Mouse (Mus musculus): Measurements from ENCODE around the gene Ndufv3. TPM values are rescaled to one million over a fixed set of nuclear protein-coding genes. Genes with fewer than 3 reads are reported as not detected.

Ndufv3 gene
- 189 and 198 TPM in 2 replicates for total RNA-seq (2012; rRNA removed)
- 1,000 to 10,000 TPM in 1 of 2 experiments, 100 to 1,000 TPM in 1; 158 to 1,046 TPM for polyA plus RNA-seq (2012; ENCODE audit: insufficient read depth in 1 of 2, insufficient read length in 2 of 2, low read depth in 1 of 2, low replicate concordance in 2 of 2, missing spikeins in 1 of 2)

DNA sequence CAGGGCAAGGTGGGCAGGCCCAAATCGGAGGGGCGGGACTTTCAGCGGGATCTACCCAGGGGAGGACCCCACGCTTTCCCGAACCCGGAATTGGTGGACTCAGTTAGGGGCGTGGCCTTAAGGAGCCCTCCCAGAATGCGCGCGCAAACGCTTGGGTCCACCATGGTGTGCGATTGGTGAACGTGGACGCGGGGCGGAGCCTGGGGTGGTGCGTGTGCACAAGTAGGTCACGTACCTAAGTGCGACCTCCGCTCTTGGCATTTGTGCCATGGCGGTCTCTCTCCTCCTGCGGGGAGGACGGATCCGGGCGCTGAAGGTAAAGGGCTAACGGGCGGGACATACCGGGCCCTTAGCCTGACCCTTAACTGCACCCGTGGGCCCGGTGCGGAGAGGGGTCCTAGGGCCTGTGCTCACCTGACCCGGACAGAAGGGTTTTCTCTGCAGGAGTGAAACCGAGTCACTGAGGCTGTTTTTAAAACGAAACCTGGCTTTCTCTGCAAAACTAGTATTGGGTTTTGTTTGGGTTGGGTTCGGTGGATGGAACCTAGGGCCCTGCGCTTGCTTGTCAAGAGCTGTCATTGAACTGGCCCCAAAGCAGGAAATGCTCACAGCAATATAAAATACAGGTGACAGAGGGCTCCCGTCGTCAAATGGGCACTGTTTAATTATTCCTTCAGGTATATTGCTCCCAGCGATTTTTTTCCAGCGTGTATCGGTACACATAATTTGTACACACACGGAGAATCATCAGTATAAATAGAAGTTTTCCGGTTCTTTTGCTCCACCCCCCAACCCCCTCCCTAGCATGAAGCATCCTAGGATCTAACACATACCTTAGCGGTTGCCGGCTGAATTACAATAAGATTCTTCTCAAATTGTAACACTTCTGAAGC is at the start of gene Ndufv3, which contains the start of gene Wdr4:
Gene Ndufv3, plus strand, starts transcription at position 170 of the 893 bp plus-strand sequence.
Gene Wdr4, minus strand, starts transcription at position 35 of the 893 bp plus-strand sequence.
- Histone ChIP-seq H3K9ac (ENCODE audit: control insufficient read depth, low read depth, low read length, poor library complexity, severe bottlenecking) (peak within 1 kb of the TSS; percentile 82), H3K9me3 (replicated peaks; ENCODE audit: insufficient read depth, low read length) (no peaks in the 10 kb centered on the region), H3K79me2 (ENCODE audit: control insufficient read depth, insufficient read depth, low read length, poor library complexity) (peaks cover 2% of the 10 kb centered on the region; the same call in 1 of the 2 replicates), H3K27ac (ENCODE audit: control insufficient read depth, low read depth, low read length) (peak within 1 kb of the TSS; percentile 51), H3K4me3 (ENCODE audit: control insufficient read depth in 1 of 2, insufficient read depth in 1 of 2, low read depth in 2 of 2, low read length in 2 of 2) (peak within 1 kb of the TSS; percentile 81 to 93), H3K4me1 (ENCODE audit: control insufficient read depth in 1 of 2, insufficient read depth in 2 of 2, low read length in 2 of 2) (no peaks in the 10 kb centered on the region), H3K36me3 (ENCODE audit: control insufficient read depth in 1 of 2, insufficient read depth in 2 of 2, low read length in 2 of 2) (peaks cover 1 to 3% of the 10 kb centered on the region in 2 experiments; a peak in 2 of 4 replicates), H3K27me3 (ENCODE audit: control insufficient read depth in 1 of 2, insufficient read depth in 2 of 2, low read length in 2 of 2) (no peaks in the 10 kb centered on the region)
- peak; percentile 100 for DNase-seq (ENCODE audit: low read depth, low spot score)
- TF ChIP-seq ELF1 (IDR thresholded peaks at IDR 0.05; ENCODE audit: low read depth, low read length) (peak; percentile 86), EP300 (IDR thresholded peaks at IDR 0.05; ENCODE audit: low read depth in 1 of 2, low read length in 2 of 2) (no peak), GATA1 (IDR thresholded peaks at IDR 0.05; ENCODE audit: low read depth, low read length) (no peak), ZC3H11A (IDR thresholded peaks at IDR 0.05; ENCODE audit: low read depth, low read length) (no peak), ETS1 (IDR thresholded peaks at IDR 0.05; ENCODE audit: low read depth, low read length) (no peak), NELFE (IDR thresholded peaks at IDR 0.05; ENCODE audit: low read depth, low read length) (peak; percentile 79), SIN3A (IDR thresholded peaks at IDR 0.05; ENCODE audit: low read length) (peak; percentile 33; the same call in 1 of the 2 replicates), BHLHE40 (IDR thresholded peaks at IDR 0.05; ENCODE audit: borderline replicate concordance, low read depth, low read length) (no peak), TAL1 (IDR thresholded peaks at IDR 0.05; ENCODE audit: low read length) (no peak), MXI1 (IDR thresholded peaks at IDR 0.05; ENCODE audit: low read depth, low read length) (peak; percentile 52; the same call in 1 of the 2 replicates), SMC3 (IDR thresholded peaks at IDR 0.05; ENCODE audit: low read depth, low read length) (no peak), USF2 (IDR thresholded peaks at IDR 0.05; ENCODE audit: borderline replicate concordance in 1 of 2, insufficient read depth in 1 of 2, low read depth in 1 of 2, low read length in 2 of 2) (no peak), MYB (IDR thresholded peaks at IDR 0.05; ENCODE audit: low read depth, low read length) (no peak), MEF2A (IDR thresholded peaks at IDR 0.05; ENCODE audit: extremely low read depth, insufficient replicate concordance, low read depth, low read length, poor library complexity, severe bottlenecking) (no peak), USF1 (IDR thresholded peaks at IDR 0.05; ENCODE audit: low read depth, low read length) (no peak), MYC (IDR thresholded peaks at IDR 0.05; ENCODE audit: low read depth, low read length) (no peak), NRF1 (IDR thresholded peaks at IDR 0.05; ENCODE audit: insufficient read depth, low read depth, low read length, poor library complexity, severe bottlenecking) (peak; percentile 79), CHD2 (IDR thresholded peaks at IDR 0.05; ENCODE audit: low read length) (no peak), POLR2AphosphoS2 (IDR thresholded peaks at IDR 0.05; ENCODE audit: low read length) (no peak), POLR2A (IDR thresholded peaks at IDR 0.05; ENCODE audit: control insufficient read depth in 1 of 2, insufficient read depth in 1 of 2, low read depth in 1 of 2, low read length in 2 of 2, poor library complexity in 1 of 2) (peak; percentile 67 to 93), KAT2A (conservative IDR thresholded peaks at IDR 0.05; ENCODE audit: low read depth, low read length) (no peak), RAD21 (IDR thresholded peaks at IDR 0.05; ENCODE audit: low read depth, low read length) (no peak), HCFC1 (IDR thresholded peaks at IDR 0.05; ENCODE audit: low read depth, low read length) (peak; percentile 73), ZMIZ1 (IDR thresholded peaks at IDR 0.05; ENCODE audit: low read depth, low read length) (peak; percentile 51; the same call in 1 of the 2 replicates), UBTF (IDR thresholded peaks at IDR 0.05; ENCODE audit: borderline replicate concordance, insufficient read depth, low read depth, low read length) (no peak), MAZ (IDR thresholded peaks at IDR 0.05; ENCODE audit: low read depth, low read length) (no peak), POLR2AphosphoS5 (IDR thresholded peaks at IDR 0.05; ENCODE audit: borderline replicate concordance, low read depth, low read length) (no peak), TBP (IDR thresholded peaks at IDR 0.05; ENCODE audit: low read depth, low read length) (peak; percentile 78), RCOR1 (IDR thresholded peaks at IDR 0.05; ENCODE audit: low read depth, low read length) (no peak), ZKSCAN1 (IDR thresholded peaks at IDR 0.05; ENCODE audit: low read depth, low read length) (no peak), TCF12 (IDR thresholded peaks at IDR 0.05; ENCODE audit: low read depth, low read length) (no peak; the same call in 1 of the 2 replicates)

Data from MEL (cell line).